In the genomic region with DNA sequence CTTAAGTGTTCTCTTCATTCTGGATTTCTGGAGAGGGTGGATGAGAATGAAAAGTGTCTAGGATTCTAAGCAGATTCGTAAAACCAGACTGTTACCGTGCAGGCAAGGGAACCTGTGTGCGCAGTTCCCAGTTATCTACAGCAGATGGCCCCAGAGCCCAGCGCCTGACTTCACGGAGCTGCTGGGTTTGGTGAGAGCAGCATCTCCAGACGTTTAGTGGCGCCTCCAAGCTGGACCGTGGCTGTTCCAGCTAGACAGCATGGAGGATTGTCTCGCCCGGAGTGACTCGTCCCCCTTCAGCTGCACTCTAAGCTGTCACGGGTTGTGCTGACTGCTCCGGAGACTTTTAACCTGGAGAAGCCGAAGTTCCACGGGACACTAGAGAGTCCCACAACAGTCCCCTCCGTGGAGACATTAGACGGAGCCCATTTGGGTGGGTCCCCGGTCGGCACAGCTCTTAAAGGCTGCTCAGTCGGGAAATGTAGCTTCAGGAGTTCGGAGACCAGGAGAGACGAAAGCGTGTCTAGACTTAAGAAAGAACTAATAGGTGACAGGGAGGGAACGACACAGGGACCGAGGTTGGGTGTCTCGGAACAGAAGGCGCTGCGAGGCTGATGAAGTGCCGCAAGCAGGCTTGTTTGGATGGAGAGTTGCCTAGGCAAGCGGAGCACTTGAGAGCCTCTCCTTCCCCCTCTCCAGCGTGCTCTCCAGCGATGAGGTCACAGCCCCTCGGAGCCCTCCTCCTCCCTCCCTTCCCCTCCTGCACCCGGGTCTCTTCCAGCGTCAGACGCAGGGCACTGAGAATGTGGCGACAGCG, we compare ENCODE assay signal across 8 mouse cellular contexts. TPM values are rescaled to one million over a fixed set of nuclear protein-coding genes. Genes with fewer than 3 reads are reported as not detected.
DNase-seq lines count a peak whose midpoint lies in the region.

No protein-coding gene starts in this region.

- DNase-seq in 3134 (ENCODE audit: extremely low read depth, insufficient read length, low spot score) = peak; percentile 9
- peak; percentile 71 for DNase-seq in adrenal gland, adult 2 months
- peak; percentile 83 for DNase-seq in embryo, embryonic 9.5 days (ENCODE audit: extremely low spot score)
- peak; percentile 38 to 75 for DNase-seq in gastrocnemius, postnatal 4 days (ENCODE audit: low spot score in 2 of 2)
- peak; percentile 55 for DNase-seq in kidney, adult 11 months
- peak; percentile 82 for DNase-seq in left cerebral cortex, postnatal 4 days
- peak; percentile 85 for DNase-seq in midbrain, embryonic 10.5 days (ENCODE audit: low spot score)
- peak; percentile 80 for DNase-seq in right cerebral cortex, postnatal 4 days

- H3K27me3 ChIP-seq in midbrain, embryonic 10.5 days (ENCODE audit: low read depth, poor library complexity, severe bottlenecking) = peaks cover 32% of the 10 kb centered on the region

- H3K4me1 ChIP-seq in midbrain, embryonic 10.5 days = peaks cover 9% of the 10 kb centered on the region

- H3K9me3 ChIP-seq in midbrain, embryonic 10.5 days (replicated peaks) = no peaks in the 10 kb centered on the region

- under 1% methylated on average over 38 of the region's 38 CpGs for WGBS in midbrain, embryonic 10.5 days

- H3K27ac ChIP-seq in midbrain, embryonic 10.5 days (replicated peaks) = peak overlapping the region; percentile 52; the same call in 1 of the 2 replicates

- intact Hi-C loops in left cerebral cortex, postnatal 4 days (cut with DNase I) = loop anchor here (5.0 kb wide), 1 partner anchor 397 kb away; no protein-coding TSS in a partner anchor

- no peaks in the 10 kb centered on the region for H3K36me3 ChIP-seq in midbrain, embryonic 10.5 days

- H3K4me3 ChIP-seq in midbrain, embryonic 10.5 days = peak overlapping the region; percentile 65

RNA-seq across cellular contexts. Expression of a gene that starts 16.1 kb away (rescaled TPM):
- 10 to 100 TPM in 1 of 2 experiments, 1 to 10 TPM in 1; 9.2 to 11.2 TPM for total RNA-seq in adrenal gland, adult 2 months (2021)
- 3.3 and 5.0 TPM in 2 replicates for polyA plus RNA-seq in adrenal gland, adult 2 months (2012; rRNA removed)
- total RNA-seq in gastrocnemius, postnatal 4 days (2021) = 1 to 10 TPM; 2.4 to 5.7 TPM
- 1 to 10 TPM; 5.5 to 6.6 TPM for total RNA-seq in left cerebral cortex, postnatal 4 days (2021)
- 0.05 and 0.21 TPM in 2 replicates for polyA plus RNA-seq in midbrain, embryonic 10.5 days (2016; fragmentation: Nextera tagmentation; extraction: Ambion mirVana)

RNA-seq across cellular contexts. Expression of a gene that starts 16.2 kb away (rescaled TPM):
- 1 to 10 TPM; 3.0 to 3.1 TPM for total RNA-seq in adrenal gland, adult 2 months (2021)
- 0.81 and 1.5 TPM in 2 replicates for polyA plus RNA-seq in adrenal gland, adult 2 months (2012; rRNA removed)
- 1 to 10 TPM; 6.9 to 7.7 TPM for total RNA-seq in gastrocnemius, postnatal 4 days (2021)
- total RNA-seq in left cerebral cortex, postnatal 4 days (2021) = 1 to 10 TPM; 6.0 to 6.7 TPM
- polyA plus RNA-seq in midbrain, embryonic 10.5 days (2016; fragmentation: Nextera tagmentation; extraction: Ambion mirVana) = 8.6 and 9.7 TPM in 2 replicates

Comparison
In these comparisons a context has a peak if more than half of its experiments do, and no peak if none do; other contexts are left out.
1. Peak in every context shown above with its lines: DNase-seq, H3K4me3 ChIP-seq and H3K27ac ChIP-seq.
2. DNase-seq: peak in every context shown above with its lines; median percentile 85 in midbrain, embryonic 10.5 days; 83 in embryo, embryonic 9.5 days; 82 in left cerebral cortex, postnatal 4 days; 80 in right cerebral cortex, postnatal 4 days; 71 in adrenal gland, adult 2 months; 56 in gastrocnemius, postnatal 4 days; 55 in kidney, adult 11 months; 9 in 3134.